ENCODE assay signal across 9 mouse cellular contexts in genomic region chr2:33846635-33847034, GRCm38 (mm10). TPM values are rescaled to one million over a fixed set of nuclear protein-coding genes. Genes with fewer than 3 reads are reported as not detected.
A peak's percentile ranks its signal among the peaks of the same experiment; 100 is the strongest.
DNase-seq lines count a peak whose midpoint lies in the region; ATAC-seq and TF ChIP-seq lines count a peak whose summit lies in the region.
"Had no signal": no experiment of that assay in that cellular context is flagged by ENCODE, and none has a peak within 500 bp of the region (broad histone marks: within the 10 kb centered on the region; RNA-seq: fewer than 3 reads in every experiment).

No protein-coding gene starts in this region.

- no peak for ATAC-seq in stomach, embryonic 14.5 days (ENCODE audit: insufficient number of reproducible peaks, insufficient read depth, low FRiP score, low read depth)
- no peak for ATAC-seq in stomach, postnatal 0 days (ENCODE audit: low FRiP score, low TSS enrichment)
- no peak for ATAC-seq in liver, embryonic 13.5 days (ENCODE audit: low read depth)
- ATAC-seq in erythroid progenitor cell, adult 5-6 weeks (replicated peaks; ENCODE audit: low FRiP score, poor library complexity, severe bottlenecking) = no peak

- H3K9me3 ChIP-seq in stomach, embryonic 14.5 days (ENCODE audit: control insufficient read depth, low read depth, low read length) = no peaks in the 10 kb centered on the region
- H3K9me3 ChIP-seq in stomach, postnatal 0 days (ENCODE audit: control insufficient read depth, low read length) = no peaks in the 10 kb centered on the region
- no peaks in the 10 kb centered on the region for H3K9me3 ChIP-seq in hindbrain, embryonic 10.5 days
- no peaks in the 10 kb centered on the region for H3K9me3 ChIP-seq in liver, embryonic 13.5 days (replicated peaks)
- H3K9me3 ChIP-seq: G1E had no signal

- no peak overlapping the region for H3K4me3 ChIP-seq in stomach, embryonic 14.5 days (ENCODE audit: low read depth, low read length)
- H3K4me3 ChIP-seq in stomach, postnatal 0 days (ENCODE audit: low read depth, low read length) = no peak overlapping the region
- no peak overlapping the region for H3K4me3 ChIP-seq in hindbrain, embryonic 10.5 days
- H3K4me3 ChIP-seq in liver, embryonic 13.5 days (replicated peaks) = no peak overlapping the region

- H3K9ac ChIP-seq in stomach, embryonic 14.5 days (replicated peaks; ENCODE audit: low read depth, low read length) = no peak overlapping the region
- H3K9ac ChIP-seq in stomach, postnatal 0 days (ENCODE audit: low read length) = no peak overlapping the region
- H3K9ac ChIP-seq in liver, embryonic 13.5 days = peak overlapping the region; percentile 60; the same call in 1 of the 2 replicates

- TF ChIP-seq EP300 in stomach, postnatal 0 days (optimal IDR thresholded peaks at IDR 0.05) = no peak

- no peak for DNase-seq in stomach, postnatal 0 days (ENCODE audit: low spot score)
- DNase-seq in hindbrain, embryonic 10.5 days (ENCODE audit: low spot score) = no peak
- no peak for DNase-seq in liver, embryonic 13.5 days
- DNase-seq in adrenal gland, adult 2 months = no peak
- no peak for DNase-seq in urinary bladder, postnatal 36 days (ENCODE audit: low spot score in 2 of 2)

- TF ChIP-seq CTCF in stomach, postnatal 0 days (IDR thresholded peaks at IDR 0.05; ENCODE audit: low read depth) = no peak

- peak overlapping the region; percentile 22; the same call in 1 of the 2 replicates for H3K27ac ChIP-seq in stomach, embryonic 14.5 days (ENCODE audit: low read length)
- no peak overlapping the region for H3K27ac ChIP-seq in stomach, postnatal 0 days (replicated peaks)
- H3K27ac ChIP-seq in hindbrain, embryonic 10.5 days = peak overlapping the region; percentile 75
- peak overlapping the region; percentile 100 for H3K27ac ChIP-seq in liver, embryonic 13.5 days

- no peak overlapping the region for H3K4me2 ChIP-seq in stomach, embryonic 14.5 days (replicated peaks; ENCODE audit: low read depth, low read length)
- no peak overlapping the region for H3K4me2 ChIP-seq in stomach, postnatal 0 days (replicated peaks; ENCODE audit: low read depth)
- H3K4me2 ChIP-seq in liver, embryonic 13.5 days = no peak overlapping the region
- H3K4me2 ChIP-seq: heart, embryonic 11.5 days had no signal

- peaks cover 6% of the 10 kb centered on the region; the same call in 1 of the 2 replicates for H3K4me1 ChIP-seq in stomach, embryonic 14.5 days (ENCODE audit: control insufficient read depth, insufficient read depth, low read length)
- H3K4me1 ChIP-seq in stomach, postnatal 0 days (replicated peaks; ENCODE audit: control insufficient read depth, insufficient read depth) = peaks cover 3% of the 10 kb centered on the region; the same call in 1 of the 2 replicates
- H3K4me1 ChIP-seq in hindbrain, embryonic 10.5 days (replicated peaks) = peaks cover 42% of the 10 kb centered on the region
- peaks cover 96% of the 10 kb centered on the region for H3K4me1 ChIP-seq in liver, embryonic 13.5 days (replicated peaks)

- 26% methylated on average over 4 of the region's 4 CpGs for WGBS in stomach, embryonic 14.5 days
- 27% methylated on average over 4 of the region's 4 CpGs for WGBS in stomach, postnatal 0 days
- 59% methylated on average over 4 of the region's 4 CpGs for WGBS in hindbrain, embryonic 10.5 days
- WGBS in liver, embryonic 13.5 days (ENCODE audit: insufficient replicate concordance) = 66% methylated on average over 4 of the region's 4 CpGs

- no peaks in the 10 kb centered on the region for H3K27me3 ChIP-seq in stomach, embryonic 14.5 days (ENCODE audit: control insufficient read depth, insufficient read depth, low read length)
- H3K27me3 ChIP-seq in stomach, postnatal 0 days (ENCODE audit: control insufficient read depth, insufficient read depth, low read length) = no peaks in the 10 kb centered on the region
- H3K27me3 ChIP-seq in hindbrain, embryonic 10.5 days (ENCODE audit: insufficient read depth, poor library complexity, severe bottlenecking) = no peaks in the 10 kb centered on the region
- no peaks in the 10 kb centered on the region for H3K27me3 ChIP-seq in liver, embryonic 13.5 days

- no peaks in the 10 kb centered on the region for H3K36me3 ChIP-seq in stomach, embryonic 14.5 days (ENCODE audit: control insufficient read depth, insufficient read depth, low read length)
- H3K36me3 ChIP-seq in stomach, postnatal 0 days (ENCODE audit: control insufficient read depth, insufficient read depth, low read length) = no peaks in the 10 kb centered on the region
- H3K36me3 ChIP-seq in hindbrain, embryonic 10.5 days = peaks cover 41% of the 10 kb centered on the region
- H3K36me3 ChIP-seq in liver, embryonic 13.5 days = 0 out of 2 replicates have a peak, but pooled peaks cover 5% of the 10 kb centered on the region

RNA-seq across cellular contexts. Expression of gene Mvb12b, which starts 41.1 kb away (rescaled TPM):
- 20.4 and 20.7 TPM in 2 replicates for polyA plus RNA-seq in stomach, embryonic 14.5 days (2014; fragmentation: Nextera tagmentation; extraction: Ambion mirVana)
- 10.2 and 11.3 TPM in 2 replicates for polyA plus RNA-seq in stomach, postnatal 0 days (2015; fragmentation: Nextera tagmentation; extraction: Ambion mirVana)
- 22.7 and 28.8 TPM in 2 replicates for polyA plus RNA-seq in hindbrain, embryonic 10.5 days (2016; fragmentation: Nextera tagmentation; extraction: Ambion mirVana)
- polyA plus RNA-seq in liver, embryonic 13.5 days (2015; fragmentation: Nextera tagmentation; extraction: Ambion mirVana) = 11.8 and 14.5 TPM in 2 replicates
- 10 to 100 TPM; 16.3 to 23.3 TPM for total RNA-seq in adrenal gland, adult 2 months (2021)
- polyA plus RNA-seq in adrenal gland, adult 2 months (2012; rRNA removed) = 27.8 and 41.3 TPM in 2 replicates
- 53.0 and 81.7 TPM in 2 replicates for total RNA-seq in erythroid progenitor cell, adult 5-6 weeks (2015; ENCODE audit: low replicate concordance)
- total RNA-seq in erythroid progenitor cell, adult 5-6 weeks (2017; ENCODE audit: low replicate concordance) = 37.1 and 56.7 TPM in 2 replicates
